Mouse (Mus musculus): Measurements from ENCODE around the gene Faim.

Gene Faim

DNA sequence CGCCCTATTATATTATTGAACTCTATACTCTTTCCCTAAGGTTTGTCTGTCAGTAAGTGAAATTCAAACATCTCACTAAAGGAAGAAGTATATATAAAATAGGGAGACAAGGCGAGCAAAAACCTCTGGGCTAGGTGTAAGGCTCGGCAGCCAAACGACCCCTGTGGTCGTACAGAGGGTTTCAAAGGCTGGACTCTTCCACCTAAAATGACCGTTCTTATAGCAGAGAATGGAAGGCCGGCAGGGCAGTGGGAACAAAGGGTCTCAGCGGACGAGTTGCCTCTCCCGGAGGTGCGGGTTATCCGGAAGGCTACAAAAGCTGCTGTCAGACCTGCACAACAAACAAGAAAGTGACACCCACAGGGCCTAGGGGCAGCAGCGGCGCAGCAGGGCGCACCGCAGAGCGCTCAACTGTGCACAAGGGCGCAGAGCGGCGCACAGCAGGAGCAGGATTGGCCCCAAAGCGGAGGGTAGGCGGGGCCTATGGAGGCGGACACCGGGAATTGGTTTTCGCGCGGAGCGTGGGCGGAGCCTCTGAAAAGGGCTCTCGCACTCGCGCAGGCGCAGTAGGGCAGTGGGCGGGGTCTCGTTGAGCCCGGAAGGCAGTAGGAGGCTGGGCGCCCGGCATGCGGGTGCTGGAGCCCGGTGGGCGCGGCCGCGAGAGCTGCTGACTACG lies at the start of gene Faim:
Gene Faim (plus strand): TSS at position 574 of the 676 bp plus-strand sequence.
- DNase-seq (ENCODE audit: low read depth, low spot score) = peak; percentile 97

GRCm38 (mm10) chr9:98939290-98939689 lies 46.9 kb upstream of the Faim start:
- DNase-seq (ENCODE audit: low read depth, low spot score) = peak; percentile 60

GRCm38 (mm10) chr9:98952171-98953050 lies 33.8 kb upstream of the Faim start:
- DNase-seq (ENCODE audit: low read depth, low spot score) = no peak

DNA sequence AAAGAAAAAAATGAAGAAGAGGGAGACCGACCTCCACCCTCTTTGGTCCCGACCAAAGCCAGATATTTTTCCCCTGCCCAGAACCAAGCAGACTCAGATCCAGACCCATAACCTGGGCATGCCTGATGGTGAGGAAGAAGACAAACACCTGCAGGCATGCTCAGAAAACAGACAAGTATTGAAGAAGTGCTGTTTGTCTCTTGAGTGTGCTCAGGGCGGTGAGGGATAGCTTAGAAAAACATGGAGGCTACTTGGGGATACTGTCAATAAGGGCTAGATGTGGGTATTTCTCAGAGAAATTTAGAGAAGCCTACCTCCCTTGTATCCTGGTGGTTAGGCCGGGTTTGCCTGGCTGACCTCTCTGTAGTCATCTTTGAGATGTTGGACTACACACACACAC lies 32.9 kb upstream of the Faim start:
- DNase-seq (ENCODE audit: low read depth, low spot score) = no peak

DNA sequence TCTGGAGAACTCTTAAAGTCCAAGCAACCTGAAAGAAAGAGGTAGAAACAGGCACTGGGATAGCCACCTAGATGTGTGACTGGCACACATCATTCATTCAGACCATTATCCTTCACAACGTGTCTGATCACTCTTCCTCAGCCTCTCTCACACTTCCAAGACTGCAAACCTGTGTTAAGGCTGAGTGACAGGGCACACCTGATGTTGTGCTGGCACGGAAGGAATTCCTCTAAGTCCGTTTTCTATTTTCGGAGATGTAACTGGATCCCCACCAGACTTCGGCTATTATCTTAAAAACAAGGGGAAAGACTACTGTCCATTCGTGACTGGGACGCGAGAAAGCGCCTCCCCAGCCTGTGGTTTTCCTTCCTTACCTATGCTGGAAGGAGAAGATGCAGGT lies 32.3 kb upstream of the Faim start:
- no peak for DNase-seq (ENCODE audit: low read depth, low spot score)

GRCm38 (mm10) chr9:98954391-98955102 lies 31.6 kb upstream of the Faim start:
- DNase-seq (ENCODE audit: low read depth, low spot score) = peak; percentile 72

DNA sequence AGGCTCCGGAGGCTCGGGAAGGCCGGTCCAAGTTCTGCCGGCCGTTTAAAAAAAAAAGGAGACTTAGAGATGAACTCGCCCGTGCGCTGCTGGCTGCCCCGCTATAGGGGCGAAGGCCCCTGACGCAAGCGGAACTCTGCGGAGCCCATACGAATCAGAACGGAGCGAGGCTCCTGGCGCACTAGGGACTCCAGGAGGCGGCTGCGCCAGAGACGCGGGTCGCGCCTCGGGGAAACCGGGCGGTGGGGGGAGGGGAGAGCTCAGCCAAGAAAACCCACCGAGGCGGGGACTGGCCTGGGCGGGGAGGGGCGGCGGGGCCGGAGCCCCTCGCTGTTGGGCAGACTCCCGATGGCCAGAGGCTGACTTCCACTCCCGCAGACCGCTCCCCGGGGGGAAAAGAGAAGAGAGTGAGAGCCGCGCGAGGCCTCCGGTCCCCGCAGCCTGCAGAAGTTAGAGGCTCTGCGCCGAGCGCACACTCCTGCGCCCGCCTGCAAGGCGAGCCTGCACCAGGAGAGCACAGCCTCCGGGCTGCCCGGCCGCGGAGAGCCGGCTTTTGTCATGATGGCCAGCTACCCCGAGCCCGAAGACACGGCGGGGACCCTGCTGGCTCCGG lies 31.0 kb upstream of the Faim start, which contains the start of gene Foxl2:
Gene Foxl2 (plus strand): TSS at position 186 of the 613 bp plus-strand sequence.
- peak; percentile 61 for DNase-seq (ENCODE audit: low read depth, low spot score)

DNA sequence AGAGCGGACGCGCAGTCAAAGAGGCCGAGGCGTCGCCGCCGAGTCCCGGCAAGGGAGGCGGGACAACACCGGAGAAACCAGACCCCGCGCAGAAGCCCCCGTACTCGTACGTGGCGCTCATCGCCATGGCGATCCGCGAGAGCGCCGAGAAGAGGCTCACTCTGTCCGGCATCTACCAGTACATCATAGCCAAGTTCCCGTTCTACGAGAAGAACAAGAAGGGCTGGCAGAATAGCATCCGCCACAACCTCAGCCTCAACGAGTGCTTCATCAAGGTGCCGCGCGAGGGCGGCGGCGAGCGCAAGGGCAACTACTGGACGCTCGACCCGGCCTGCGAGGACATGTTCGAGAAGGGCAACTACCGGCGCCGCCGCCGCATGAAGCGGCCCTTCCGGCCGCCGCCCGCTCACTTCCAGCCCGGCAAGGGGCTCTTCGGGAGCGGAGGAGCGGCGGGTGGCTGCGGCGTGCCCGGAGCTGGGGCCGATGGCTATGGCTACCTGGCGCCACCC lies 30.4 kb upstream of the Faim start:
- peak; percentile 60 for DNase-seq (ENCODE audit: low read depth, low spot score)

DNA sequence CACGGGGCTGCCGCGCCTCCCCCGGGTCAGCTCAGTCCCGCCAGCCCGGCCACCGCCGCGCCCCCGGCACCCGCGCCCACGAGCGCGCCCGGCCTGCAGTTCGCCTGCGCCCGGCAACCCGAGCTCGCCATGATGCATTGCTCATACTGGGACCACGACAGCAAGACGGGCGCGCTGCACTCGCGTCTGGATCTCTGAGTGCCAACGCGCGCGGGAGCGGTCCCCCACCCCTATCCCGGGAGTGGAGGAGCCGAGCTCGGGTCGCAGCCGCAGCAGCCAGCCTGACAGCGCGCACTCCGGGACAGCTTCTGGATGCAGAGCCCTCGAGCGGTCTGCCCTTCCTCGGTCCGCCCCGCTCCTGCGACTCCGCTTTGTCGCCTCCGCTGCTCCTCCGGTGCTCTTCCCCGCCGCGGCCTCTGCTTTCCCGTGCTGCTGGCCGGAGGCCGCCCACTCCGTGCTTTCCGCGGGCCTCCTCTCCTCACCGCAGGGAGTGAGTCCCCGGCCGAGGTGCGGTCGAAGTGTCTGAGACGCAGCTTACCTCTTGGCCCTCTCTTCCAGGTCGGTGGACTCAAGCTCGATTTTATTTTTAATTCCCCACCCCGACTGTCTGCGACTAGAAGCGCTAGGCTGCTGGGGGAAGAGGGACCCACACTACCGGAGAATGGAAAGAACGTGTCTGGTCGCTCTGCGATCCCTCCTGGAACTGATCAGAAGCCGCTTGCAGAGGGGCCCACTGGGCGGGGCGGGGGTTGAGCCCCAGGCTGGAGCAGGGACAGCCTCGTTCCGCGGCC lies 29.4 kb upstream of the Faim start:
- DNase-seq (ENCODE audit: low read depth, low spot score) = peak; percentile 72

- DNase-seq (ENCODE audit: low read depth, low spot score) = no peak
These were observed 28.3 kb upstream of the Faim start for GRCm38 (mm10) chr9:98957751-98958351.

DNA sequence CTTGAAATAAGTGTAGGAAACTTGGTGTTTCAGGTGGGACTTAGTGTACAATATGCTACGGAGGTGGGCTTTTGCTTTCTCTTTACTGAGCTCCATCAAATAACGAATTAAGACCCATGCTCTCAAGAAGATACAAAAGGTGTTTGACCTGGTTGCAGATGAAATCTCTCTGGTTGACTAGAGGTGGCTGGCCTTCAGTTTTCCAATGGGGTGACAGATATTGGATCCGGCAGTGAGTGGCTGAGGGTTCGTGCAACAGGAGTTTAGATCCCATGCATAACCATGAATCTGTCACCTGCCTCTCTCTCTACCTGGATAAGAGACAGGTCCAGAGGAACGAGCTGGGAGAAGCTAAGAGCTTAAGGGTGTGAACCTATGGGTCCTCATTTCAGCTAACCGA lies 27.5 kb upstream of the Faim start:
- no peak for DNase-seq (ENCODE audit: low read depth, low spot score)

DNA sequence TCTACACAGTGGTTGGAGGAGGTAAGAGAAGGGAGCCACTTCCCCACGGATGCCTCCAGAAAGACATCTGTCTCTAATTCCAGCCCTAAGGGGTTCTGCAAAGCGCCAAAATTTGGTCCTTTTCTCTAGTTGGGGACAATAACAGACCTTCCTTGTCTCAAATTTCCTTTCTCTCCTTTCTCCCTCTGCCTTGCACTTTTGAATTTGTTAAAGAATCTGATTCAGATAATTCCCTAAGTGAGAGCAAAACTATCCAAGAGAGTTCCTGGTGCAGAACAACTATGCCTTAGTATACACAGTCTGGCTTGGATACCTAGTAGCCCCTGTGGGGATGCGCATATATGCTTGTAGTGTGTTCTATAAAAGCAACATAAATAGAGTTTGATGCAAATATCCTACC lies 26.3 kb upstream of the Faim start:
- no peak for DNase-seq (ENCODE audit: low read depth, low spot score)

DNA sequence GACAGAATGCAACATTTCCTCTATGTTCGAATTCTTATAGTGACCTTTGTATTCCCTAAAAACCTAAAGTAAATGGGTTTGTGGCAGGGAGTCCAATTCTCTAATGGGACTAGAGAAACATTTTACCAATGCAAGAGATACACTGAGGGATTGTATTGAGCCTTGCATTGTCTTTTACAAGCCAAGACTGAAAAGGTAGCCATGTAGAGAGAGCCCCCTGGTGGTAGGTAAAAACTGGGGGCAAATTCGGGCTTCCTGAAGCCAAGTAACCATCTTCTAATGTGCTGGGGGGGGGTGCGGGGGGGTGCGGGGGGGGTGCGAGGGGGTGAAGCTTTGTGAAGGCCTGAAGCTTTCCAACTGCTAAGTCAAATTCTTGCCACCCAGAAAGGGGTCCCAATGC lies 25.8 kb upstream of the Faim start:
- DNase-seq (ENCODE audit: low read depth, low spot score) = no peak

DNA sequence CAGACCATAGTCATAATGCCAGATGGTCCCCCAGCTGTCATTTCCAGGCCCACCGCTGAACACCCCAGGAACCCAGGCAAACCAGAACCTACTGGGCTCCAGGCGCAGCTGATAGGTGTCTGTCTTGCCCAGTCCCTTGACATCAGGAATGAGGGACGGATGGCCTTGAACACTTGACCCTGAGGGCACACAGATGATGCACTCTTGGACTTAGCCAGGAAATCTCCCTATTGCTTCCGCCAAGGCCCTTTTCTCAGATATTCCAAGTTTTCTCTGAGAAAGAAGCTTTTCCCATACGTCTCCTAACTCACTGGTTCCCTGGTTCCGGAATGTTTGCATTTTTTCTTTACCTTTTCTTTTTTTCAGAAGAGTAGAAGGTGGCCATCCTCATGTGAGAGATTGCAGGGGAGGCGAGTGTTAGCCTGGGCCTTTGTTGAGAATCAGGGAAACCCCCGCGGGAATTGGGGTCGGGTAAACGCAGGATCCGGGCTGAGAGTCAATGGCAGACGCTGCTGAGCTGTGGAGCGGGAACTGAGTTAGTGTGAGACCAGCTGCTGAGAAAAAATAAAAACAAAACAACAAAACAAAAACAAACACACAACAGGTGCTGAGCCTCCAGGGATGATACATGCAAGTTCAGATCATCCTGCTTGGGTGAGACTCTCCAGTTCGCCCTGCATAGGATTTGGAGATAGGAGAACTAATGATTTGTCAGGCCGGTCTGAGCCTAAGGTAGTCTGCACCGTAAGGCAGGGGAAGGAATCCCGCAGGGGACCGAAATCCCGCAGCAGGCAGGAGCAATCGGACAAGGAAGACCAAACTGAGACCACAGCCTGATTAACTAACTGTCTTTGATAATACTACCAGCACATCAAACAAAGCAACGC lies 24.3 kb upstream of the Faim start:
- DNase-seq (ENCODE audit: low read depth, low spot score) = no peak

- no peak for DNase-seq (ENCODE audit: low read depth, low spot score)
These were observed 23.6 kb upstream of the Faim start for GRCm38 (mm10) chr9:98962478-98963142.

GRCm38 (mm10) chr9:98963661-98964060 lies 22.5 kb upstream of the Faim start:
- DNase-seq (ENCODE audit: low read depth, low spot score) = no peak

- DNase-seq (ENCODE audit: low read depth, low spot score) = peak; percentile 60
These were observed 21.1 kb upstream of the Faim start for GRCm38 (mm10) chr9:98965084-98965483.

- DNase-seq (ENCODE audit: low read depth, low spot score) = peak; percentile 18
These were observed 13.1 kb upstream of the Faim start for GRCm38 (mm10) chr9:98973101-98973521.

GRCm38 (mm10) chr9:98973561-98973960 lies 12.6 kb upstream of the Faim start:
- DNase-seq (ENCODE audit: low read depth, low spot score) = no peak

All from R1 (cell line).